Mouse (Mus musculus): ENCODE data around the gene Slc35d2. TPM values are rescaled to one million over a fixed set of nuclear protein-coding genes. Genes with fewer than 3 reads are reported as not detected.

Gene Slc35d2
- total and polyA plus RNA-seq, 2 experiments from 2014 or later: 3.7 to 5.3 TPM

DNA sequence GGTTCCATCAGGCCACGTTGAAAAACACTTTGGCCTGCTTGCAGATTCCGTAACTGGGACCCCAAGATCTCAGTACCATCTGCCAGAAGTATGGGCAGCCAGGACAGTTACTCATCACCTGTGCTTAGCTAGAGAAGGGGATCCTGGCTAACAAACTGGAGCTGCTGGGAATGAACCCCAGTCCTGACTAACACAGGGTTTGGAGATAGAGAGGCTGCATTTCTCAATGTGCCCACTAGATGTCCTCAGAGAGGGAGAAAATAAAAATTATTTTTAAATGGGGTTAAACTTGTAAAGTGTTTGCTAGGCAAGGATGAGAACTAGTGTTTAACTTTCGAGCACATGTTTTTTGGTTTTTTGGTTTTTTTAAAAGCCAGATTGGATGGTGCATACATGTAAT lies 29.0 kb downstream of the Slc35d2 start:
- no peak for ATAC-seq (ENCODE audit: insufficient read depth, low read depth)
- no peaks in the 10 kb centered on the region for H3K4me1 ChIP-seq (ENCODE audit: control insufficient read depth, insufficient read depth)
- no peak overlapping the region for H3K4me3 ChIP-seq (ENCODE audit: low read depth, low read length)
- peak; percentile 21 for DNase-seq (ENCODE audit: low spot score)
- WGBS: 62% methylated on average over 3 of the region's 3 CpGs
- H3K4me2 ChIP-seq (ENCODE audit: low read depth, low read length): no peak overlapping the region
- H3K9me3 ChIP-seq (replicated peaks; ENCODE audit: control insufficient read depth, low read length): no peaks in the 10 kb centered on the region
- TF ChIP-seq CTCF (IDR thresholded peaks at IDR 0.05; ENCODE audit: low read depth) (peak; percentile 65), EP300 (IDR thresholded peaks at IDR 0.05; ENCODE audit: low read depth) (no peak)
- no peak overlapping the region for H3K27ac ChIP-seq (ENCODE audit: low read depth)
- H3K9ac ChIP-seq (replicated peaks; ENCODE audit: low read depth, low read length): no peak overlapping the region
- H3K27me3 ChIP-seq (ENCODE audit: control insufficient read depth, insufficient read depth, low read length): no peaks in the 10 kb centered on the region
- H3K36me3 ChIP-seq (replicated peaks; ENCODE audit: control insufficient read depth, insufficient read depth, low read length): peaks cover 15% of the 10 kb centered on the region; the same call in 1 of the 2 replicates

DNA sequence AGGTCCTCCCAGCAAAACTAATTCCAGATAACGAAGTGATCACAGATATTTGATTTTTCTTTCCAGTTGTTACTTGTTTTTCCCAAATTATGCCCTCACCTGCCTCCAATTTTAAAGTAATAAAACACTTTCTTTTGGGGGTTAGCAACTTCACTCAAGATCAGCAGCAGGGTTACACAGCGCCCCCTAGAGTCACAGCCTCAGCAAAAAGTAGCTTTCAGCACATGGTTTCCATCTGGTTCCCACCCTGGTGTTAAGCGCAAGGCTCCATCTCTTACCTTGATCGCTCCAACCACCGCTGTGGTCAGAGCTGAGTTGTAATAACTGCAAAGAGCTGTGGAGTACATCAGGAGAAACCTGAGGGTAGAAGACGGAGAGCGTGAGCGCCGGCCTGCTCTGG lies 30.2 kb downstream of the Slc35d2 start:
- WGBS: 70% methylated on average over 9 of the region's 9 CpGs
- no peak overlapping the region for H3K27ac ChIP-seq (ENCODE audit: low read depth)
- H3K4me3 ChIP-seq (ENCODE audit: low read depth, low read length): no peak overlapping the region
- no peak for ATAC-seq (ENCODE audit: insufficient read depth, low read depth)
- no peaks in the 10 kb centered on the region for H3K27me3 ChIP-seq (ENCODE audit: control insufficient read depth, insufficient read depth, low read length)
- no peak for DNase-seq (ENCODE audit: low spot score)
- no peak overlapping the region for H3K4me2 ChIP-seq (ENCODE audit: low read depth, low read length)
- H3K9ac ChIP-seq (replicated peaks; ENCODE audit: low read depth, low read length): no peak overlapping the region
- H3K4me1 ChIP-seq (ENCODE audit: control insufficient read depth, insufficient read depth): no peaks in the 10 kb centered on the region
- no peak for TF ChIP-seq EP300 (IDR thresholded peaks at IDR 0.05; ENCODE audit: low read depth)
- TF ChIP-seq CTCF (IDR thresholded peaks at IDR 0.05; ENCODE audit: low read depth): peak; percentile 42
- H3K9me3 ChIP-seq (replicated peaks; ENCODE audit: control insufficient read depth, low read length): no peaks in the 10 kb centered on the region
- H3K36me3 ChIP-seq (replicated peaks; ENCODE audit: control insufficient read depth, insufficient read depth, low read length): peaks cover 12% of the 10 kb centered on the region; the same call in 1 of the 2 replicates

DNA sequence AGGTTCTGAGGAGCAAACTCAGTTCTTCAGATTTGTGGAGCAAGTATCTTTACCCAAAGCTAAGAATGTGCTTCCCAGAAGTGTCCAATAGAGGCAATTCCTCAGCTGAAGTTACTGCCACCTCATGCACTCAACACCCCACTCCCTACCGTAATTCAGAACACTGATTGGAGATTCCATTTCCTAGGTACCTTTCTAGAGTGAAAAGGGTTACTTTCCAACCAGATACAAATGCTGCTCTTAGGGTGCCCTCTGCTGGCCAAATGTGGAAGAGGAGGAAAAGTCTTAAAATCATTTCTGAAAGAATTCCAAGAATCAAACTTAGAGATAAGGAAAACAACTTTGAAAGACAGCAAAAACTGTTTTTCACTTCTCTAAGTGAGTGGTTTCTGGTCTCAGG lies 35.8 kb downstream of the Slc35d2 start:
- Histone ChIP-seq H3K9ac (replicated peaks; ENCODE audit: low read depth, low read length) (no peak overlapping the region), H3K4me2 (ENCODE audit: low read depth, low read length) (0 out of 2 replicates have a peak overlapping the region, but pooled peaks have one; percentile 12), H3K36me3 (replicated peaks; ENCODE audit: control insufficient read depth, insufficient read depth, low read length) (0 out of 2 replicates have a peak, but pooled peaks cover 5% of the 10 kb centered on the region), H3K9me3 (replicated peaks; ENCODE audit: control insufficient read depth, low read length) (no peaks in the 10 kb centered on the region), H3K27ac (ENCODE audit: low read depth) (no peak overlapping the region), H3K27me3 (ENCODE audit: control insufficient read depth, insufficient read depth, low read length) (no peaks in the 10 kb centered on the region), H3K4me3 (ENCODE audit: low read depth, low read length) (no peak overlapping the region), H3K4me1 (ENCODE audit: control insufficient read depth, insufficient read depth) (no peaks in the 10 kb centered on the region)
- no peak for ATAC-seq (ENCODE audit: insufficient read depth, low read depth)
- TF ChIP-seq CTCF (IDR thresholded peaks at IDR 0.05; ENCODE audit: low read depth) (peak; percentile 81), EP300 (IDR thresholded peaks at IDR 0.05; ENCODE audit: low read depth) (no peak)
- peak; percentile 47 for DNase-seq (ENCODE audit: low spot score)
- 0% methylated on average over 1 of the region's 1 CpGs for WGBS

DNA sequence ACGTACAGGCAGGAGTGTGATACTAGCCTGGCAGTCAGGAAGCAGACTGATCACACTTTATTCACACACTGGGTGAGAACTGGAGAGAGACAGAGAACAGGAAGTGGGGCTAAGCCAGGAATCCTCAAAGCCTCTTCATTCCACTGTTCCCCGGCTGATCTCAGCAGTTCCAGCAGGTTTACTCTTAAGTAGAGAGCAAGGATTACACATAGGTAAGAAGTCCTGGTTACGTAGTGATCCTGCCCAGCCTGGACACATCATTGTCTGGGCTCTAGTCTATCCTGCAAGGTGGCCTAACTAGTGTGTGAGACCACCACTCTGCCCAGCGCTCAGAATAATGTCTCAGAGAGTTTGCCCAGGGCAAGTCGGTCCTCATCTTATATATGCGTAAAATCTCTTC lies 36.4 kb downstream of the Slc35d2 start:
- no peaks in the 10 kb centered on the region for H3K4me1 ChIP-seq (ENCODE audit: control insufficient read depth, insufficient read depth)
- 61% methylated on average over 6 of the region's 6 CpGs for WGBS
- H3K27ac ChIP-seq (ENCODE audit: low read depth): no peak overlapping the region
- ATAC-seq (ENCODE audit: insufficient read depth, low read depth): no peak
- no peaks in the 10 kb centered on the region for H3K9me3 ChIP-seq (replicated peaks; ENCODE audit: control insufficient read depth, low read length)
- no peak overlapping the region for H3K4me2 ChIP-seq (ENCODE audit: low read depth, low read length)
- H3K36me3 ChIP-seq (replicated peaks; ENCODE audit: control insufficient read depth, insufficient read depth, low read length): 0 out of 2 replicates have a peak, but pooled peaks cover 5% of the 10 kb centered on the region
- DNase-seq (ENCODE audit: low spot score): no peak
- no peak overlapping the region for H3K4me3 ChIP-seq (ENCODE audit: low read depth, low read length)
- H3K27me3 ChIP-seq (ENCODE audit: control insufficient read depth, insufficient read depth, low read length): no peaks in the 10 kb centered on the region
- H3K9ac ChIP-seq (replicated peaks; ENCODE audit: low read depth, low read length): no peak overlapping the region
- no peak for TF ChIP-seq EP300 (IDR thresholded peaks at IDR 0.05; ENCODE audit: low read depth)
- no peak for TF ChIP-seq CTCF (IDR thresholded peaks at IDR 0.05; ENCODE audit: low read depth)

DNA sequence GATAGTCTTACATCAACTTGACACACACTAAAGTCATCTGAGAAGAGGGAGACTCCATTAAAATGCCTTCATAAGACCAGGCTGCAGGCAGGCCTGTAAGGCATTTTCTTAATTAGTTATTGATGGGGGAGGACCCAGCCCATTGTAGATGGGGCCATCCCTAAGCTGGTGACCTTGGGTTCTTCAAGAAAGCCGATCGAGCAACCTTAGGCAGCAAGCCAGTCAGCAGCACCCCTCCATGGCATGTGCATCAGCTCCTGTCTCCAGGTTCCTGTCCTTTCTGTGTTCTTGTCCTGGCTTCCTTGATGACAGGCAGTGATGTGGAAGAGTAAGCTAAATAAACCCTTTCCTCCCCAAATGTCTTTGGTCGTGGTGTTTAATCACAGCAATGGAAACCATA lies 37.0 kb downstream of the Slc35d2 start:
- 76% methylated on average over 3 of the region's 3 CpGs for WGBS
- Histone ChIP-seq H3K4me2 (ENCODE audit: low read depth, low read length) (no peak overlapping the region), H3K9me3 (replicated peaks; ENCODE audit: control insufficient read depth, low read length) (no peaks in the 10 kb centered on the region), H3K36me3 (replicated peaks; ENCODE audit: control insufficient read depth, insufficient read depth, low read length) (0 out of 2 replicates have a peak, but pooled peaks cover under 1% of the 10 kb centered on the region), H3K4me1 (ENCODE audit: control insufficient read depth, insufficient read depth) (no peaks in the 10 kb centered on the region), H3K4me3 (ENCODE audit: low read depth, low read length) (no peak overlapping the region), H3K27ac (ENCODE audit: low read depth) (no peak overlapping the region), H3K27me3 (ENCODE audit: control insufficient read depth, insufficient read depth, low read length) (no peaks in the 10 kb centered on the region), H3K9ac (replicated peaks; ENCODE audit: low read depth, low read length) (no peak overlapping the region)
- ATAC-seq (ENCODE audit: insufficient read depth, low read depth) (no peak), DNase-seq (ENCODE audit: low spot score) (no peak)
- TF ChIP-seq CTCF (IDR thresholded peaks at IDR 0.05; ENCODE audit: low read depth) (no peak), EP300 (IDR thresholded peaks at IDR 0.05; ENCODE audit: low read depth) (no peak)

DNA sequence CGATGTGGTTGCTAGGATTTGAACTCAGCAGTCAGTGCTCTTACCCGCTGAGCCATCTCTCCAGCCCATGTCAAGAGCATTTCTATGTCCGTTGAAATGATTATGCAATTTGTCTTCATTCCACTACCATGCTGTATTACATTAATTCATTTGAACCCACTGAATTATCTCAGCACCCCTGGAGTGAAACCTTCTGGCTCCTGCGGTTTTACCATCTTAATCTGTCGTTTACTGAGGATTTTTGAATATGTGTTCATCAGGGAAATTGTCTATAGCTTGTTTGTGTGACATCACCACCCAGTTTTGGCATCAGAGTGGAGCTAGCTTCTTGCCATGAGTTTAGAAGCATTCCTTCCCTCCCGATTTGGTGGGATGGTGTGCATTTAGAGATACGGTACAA lies 38.2 kb downstream of the Slc35d2 start:
- no peak for ATAC-seq (ENCODE audit: insufficient read depth, low read depth)
- H3K9ac ChIP-seq (replicated peaks; ENCODE audit: low read depth, low read length): no peak overlapping the region
- no peaks in the 10 kb centered on the region for H3K4me1 ChIP-seq (ENCODE audit: control insufficient read depth, insufficient read depth)
- no peaks in the 10 kb centered on the region for H3K9me3 ChIP-seq (replicated peaks; ENCODE audit: control insufficient read depth, low read length)
- no peak overlapping the region for H3K4me3 ChIP-seq (ENCODE audit: low read depth, low read length)
- no peak for DNase-seq (ENCODE audit: low spot score)
- no peak overlapping the region for H3K4me2 ChIP-seq (ENCODE audit: low read depth, low read length)
- H3K27ac ChIP-seq (ENCODE audit: low read depth): no peak overlapping the region
- 67% methylated on average over 7 of the region's 7 CpGs for WGBS
- H3K27me3 ChIP-seq (ENCODE audit: control insufficient read depth, insufficient read depth, low read length): no peaks in the 10 kb centered on the region
- no peaks in the 10 kb centered on the region for H3K36me3 ChIP-seq (replicated peaks; ENCODE audit: control insufficient read depth, insufficient read depth, low read length)
- TF ChIP-seq EP300 (IDR thresholded peaks at IDR 0.05; ENCODE audit: low read depth) (no peak), CTCF (IDR thresholded peaks at IDR 0.05; ENCODE audit: low read depth) (no peak)
